Mouse (Mus musculus) myocyte (in vitro differentiated cells): Measurements from ENCODE around the gene Lama5.

Source experiments
- E2F4 ChIP-seq: IDR thresholded peaks from one replicate; pipeline ENCODE4 v1.6.1; 2011; ENCODE audit warnings: mild to moderate bottlenecking, control low read depth, moderate library complexity; ENCODE audit not compliant: insufficient read depth
- POLR2A ChIP-seq: IDR thresholded peaks from one replicate; pipeline ENCODE4 v1.6.1; 2011; ENCODE audit warnings: low read depth, mild to moderate bottlenecking, control low read depth, moderate library complexity; ENCODE audit not compliant: insufficient read length
- TCF12 ChIP-seq: IDR thresholded peaks from one replicate; pipeline ENCODE4 v1.6.1; 2011; ENCODE audit warnings: mild to moderate bottlenecking, control low read depth; ENCODE audit not compliant: poor library complexity, insufficient read depth, severe bottlenecking

DNA sequence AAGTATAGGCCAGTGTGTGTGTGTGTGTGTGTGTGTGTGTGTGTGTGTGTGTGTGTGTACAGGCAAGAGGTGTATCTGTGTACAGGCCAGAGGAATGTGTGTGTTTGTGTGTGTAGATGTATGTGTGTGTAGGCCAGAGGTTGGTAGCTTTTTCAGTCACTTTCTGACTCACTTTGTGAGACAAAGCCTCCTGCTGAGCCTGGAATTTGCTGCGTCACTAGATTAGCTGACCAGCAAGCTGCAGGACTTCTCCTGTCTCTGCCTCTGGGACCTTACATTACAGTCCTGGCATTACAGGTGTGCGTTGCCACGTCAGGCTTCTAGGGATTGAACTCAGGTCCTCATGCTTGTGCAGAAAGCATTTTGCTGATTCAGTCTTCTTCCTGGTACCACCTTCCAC lies 26.2 kb upstream of the Lama5 start:
- no peak for TF ChIP-seq E2F4
- TF ChIP-seq TCF12: no peak
- no peak for TF ChIP-seq POLR2A
